Mouse (Mus musculus): ENCODE data around the gene Dpp10. TPM values are rescaled to one million over a fixed set of nuclear protein-coding genes. Genes with fewer than 3 reads are reported as not detected.

Dpp10 gene
- under 1 TPM; 0.13 to 0.30 TPM for total RNA-seq (2021)
- long read RNA-seq, experiment 1: 0 reads
- long read RNA-seq, experiment 2: 0 reads

- no peak for DNase-seq (ENCODE audit: low spot score in 2 of 2)
Measured at GRCm38 (mm10) chr1:124044925-124045640, at the start of gene Dpp10. Gene Dpp10, minus strand, starts transcription at chr1:124045559.

DNA sequence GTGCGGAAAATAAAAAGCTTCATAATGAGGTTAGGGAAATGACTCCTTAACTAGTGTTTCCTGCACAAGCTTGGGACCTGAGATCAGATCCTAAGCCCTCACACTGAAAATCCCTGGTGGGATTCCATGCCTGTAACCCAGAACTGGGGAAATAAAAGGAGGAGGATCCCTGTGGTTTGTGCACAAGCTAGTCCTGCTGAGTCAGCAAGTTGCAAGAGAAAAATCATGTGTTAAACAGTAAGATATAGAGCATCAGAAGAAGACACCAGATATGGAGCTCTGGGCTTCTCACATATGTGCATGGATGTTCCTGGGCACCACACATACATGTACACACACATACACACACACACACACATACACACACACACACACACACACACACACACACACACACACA, 3.2 kb upstream of the Dpp10 start:
- no peak for DNase-seq (ENCODE audit: low spot score in 2 of 2)

GRCm38 (mm10) chr1:124045761-124046300, 472 bp upstream of the Dpp10 start:
- peak in 1 of 2 experiments; percentile 19 for DNase-seq (ENCODE audit: low spot score in 2 of 2)

- no peak for DNase-seq (ENCODE audit: low spot score in 2 of 2)
Measured at GRCm38 (mm10) chr1:124044161-124044560, 1.2 kb downstream of the Dpp10 start.

DNA sequence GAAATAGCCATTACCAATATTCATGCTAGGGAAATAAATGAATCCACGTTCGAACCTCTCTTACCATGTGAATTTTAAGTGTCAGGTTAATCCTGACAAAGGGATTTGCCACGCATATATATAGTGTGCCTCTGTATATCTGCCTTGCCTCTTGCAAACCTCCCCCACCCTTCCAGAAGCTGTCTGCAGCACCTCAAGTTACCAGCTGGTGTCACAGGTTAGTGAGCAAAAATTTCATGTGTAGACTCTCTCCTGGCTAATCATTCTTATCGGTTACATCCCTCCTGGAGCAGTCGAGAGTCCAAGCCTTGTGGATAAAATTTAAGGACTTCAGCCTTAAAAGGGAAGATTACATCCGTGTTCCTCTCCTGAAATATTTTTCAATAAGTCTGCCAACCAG, 1.9 kb downstream of the Dpp10 start:
- DNase-seq (ENCODE audit: low spot score in 2 of 2): no peak

GRCm38 (mm10) chr1:124041559-124041958, 3.8 kb downstream of the Dpp10 start:
- no peak for DNase-seq (ENCODE audit: low spot score in 2 of 2)

DNA sequence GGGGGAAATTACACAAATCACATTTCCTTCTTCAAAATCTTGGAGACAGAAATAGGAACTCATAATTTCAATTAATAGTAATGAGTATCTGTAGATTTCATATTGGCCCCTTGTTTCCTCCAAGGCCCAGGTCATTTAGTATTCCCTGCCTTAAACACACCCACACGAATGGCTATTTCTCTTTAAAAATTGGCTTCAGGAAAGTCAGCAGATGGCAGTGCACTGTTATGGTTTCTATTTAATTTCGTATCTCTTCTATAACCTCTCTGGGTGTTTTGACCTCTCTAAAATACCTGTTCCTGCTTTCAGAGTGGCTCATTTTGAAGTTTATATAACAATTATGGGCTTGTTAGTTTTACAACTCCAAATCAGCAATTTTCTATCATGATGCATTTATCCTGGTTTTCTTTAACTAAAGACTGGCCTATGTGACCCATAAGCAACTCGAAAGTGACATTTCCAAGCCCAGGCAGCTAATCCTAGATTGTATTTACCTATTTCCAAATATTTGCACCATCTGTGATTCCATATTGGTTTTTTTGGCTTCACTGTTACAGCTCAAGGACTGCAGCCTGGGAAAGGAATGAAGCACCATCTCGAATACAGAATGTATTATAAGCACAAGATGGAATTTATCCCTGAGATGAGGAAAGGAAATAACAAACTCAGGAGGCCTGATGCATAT, 9.9 kb downstream of the Dpp10 start:
- no peak for DNase-seq (ENCODE audit: low spot score in 2 of 2)

DNA sequence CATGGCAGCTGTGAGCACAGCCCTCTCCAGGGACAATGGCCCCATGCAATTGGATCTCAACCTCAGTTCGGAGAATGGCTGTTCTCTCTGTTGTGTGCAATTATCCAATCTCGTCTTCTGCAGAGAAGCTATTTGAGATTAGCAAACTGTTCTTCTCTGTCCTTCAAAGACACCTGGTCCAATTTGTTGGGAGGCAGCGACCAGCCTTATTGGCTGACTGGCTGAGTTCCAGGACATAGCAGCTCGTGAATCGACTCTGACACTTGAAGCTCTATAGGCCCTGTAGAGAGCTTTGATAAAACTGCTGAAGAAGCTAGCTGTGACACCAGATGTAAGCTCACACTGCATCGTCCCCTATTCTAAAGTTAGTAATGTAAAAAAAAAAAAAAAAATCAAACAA, 12.7 kb downstream of the Dpp10 start:
- no peak for DNase-seq (ENCODE audit: low spot score in 2 of 2)

DNA sequence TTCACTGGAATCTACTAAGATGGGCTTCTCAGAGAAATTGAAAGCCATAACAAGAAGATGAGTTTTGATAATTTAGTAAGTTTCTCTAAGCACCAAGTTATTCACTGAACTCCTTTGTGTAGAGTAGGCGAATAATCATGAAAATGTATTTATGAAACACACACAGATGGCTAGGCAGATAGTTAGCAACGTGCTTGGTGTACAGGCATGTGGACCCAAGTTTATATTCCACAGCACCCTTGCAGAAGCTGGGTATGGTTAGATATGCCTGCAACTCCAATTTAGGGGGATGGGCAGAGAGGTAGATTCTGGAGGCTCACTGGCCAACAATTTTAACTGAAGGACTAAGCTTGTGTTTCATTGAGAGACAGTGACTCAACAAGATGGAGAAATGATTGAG, 13.4 kb downstream of the Dpp10 start:
- no peak for DNase-seq (ENCODE audit: low spot score in 2 of 2)

- no peak for DNase-seq (ENCODE audit: low spot score in 2 of 2)
Measured at GRCm38 (mm10) chr1:124002797-124003196, 42.6 kb downstream of the Dpp10 start.

DNA sequence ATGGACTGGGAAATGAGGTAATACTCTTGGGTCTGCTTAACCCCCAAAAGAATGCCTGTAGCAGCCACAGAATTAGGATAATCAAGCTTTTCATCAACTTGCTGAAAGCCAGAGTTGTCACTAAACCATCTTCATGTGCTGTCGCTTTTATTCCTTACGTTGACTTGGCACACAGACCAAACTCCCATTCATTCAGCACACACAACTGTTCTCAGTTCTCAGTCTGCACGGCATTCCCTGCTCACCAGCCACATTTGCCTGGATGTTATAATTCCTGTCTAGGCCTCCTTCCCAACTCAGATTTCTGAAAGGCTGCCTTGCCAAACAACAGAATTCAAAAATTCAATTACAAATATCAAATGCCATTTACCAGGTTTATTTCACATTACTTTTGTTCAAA, 49.6 kb downstream of the Dpp10 start:
- no peak for DNase-seq (ENCODE audit: low spot score in 2 of 2)

DNA sequence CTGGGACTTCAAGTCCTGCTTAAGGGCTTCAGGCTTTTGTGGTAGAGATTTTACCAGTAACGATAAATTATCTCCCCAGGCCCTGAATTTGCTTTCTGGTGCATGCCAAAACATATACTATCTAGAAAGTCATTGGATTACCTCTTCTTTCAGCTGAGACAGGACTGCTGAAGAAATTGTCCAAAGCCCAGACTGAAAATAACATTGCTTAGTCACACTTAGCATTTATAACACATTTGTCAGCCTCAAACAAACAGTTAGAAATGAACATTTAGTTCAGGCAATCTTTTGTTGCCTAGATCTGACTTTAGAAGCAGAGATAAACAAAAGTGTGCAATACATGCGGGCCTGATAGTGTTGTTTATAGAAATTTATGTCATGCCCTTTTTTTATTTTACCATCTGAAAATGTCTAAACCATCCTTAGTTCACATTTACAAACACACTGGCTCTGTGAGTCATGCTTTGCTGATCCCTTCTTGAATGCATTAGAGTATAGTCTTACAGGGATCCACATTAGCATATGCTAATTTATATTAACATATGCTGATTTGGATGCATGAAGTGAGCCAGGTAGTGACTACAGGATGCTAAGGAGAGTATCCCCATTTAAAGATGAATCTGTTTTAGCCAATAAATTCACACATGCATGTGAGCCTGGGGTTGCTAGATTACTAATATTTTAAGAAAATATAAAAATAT, 59.9 kb downstream of the Dpp10 start:
- DNase-seq (ENCODE audit: low spot score in 2 of 2): no peak

GRCm38 (mm10) chr1:123978597-123978996, 66.8 kb downstream of the Dpp10 start:
- no peak for DNase-seq (ENCODE audit: low spot score in 2 of 2)

- DNase-seq (ENCODE audit: low spot score in 2 of 2): peak; percentile 11 to 19
Measured at GRCm38 (mm10) chr1:123974621-123975020, 70.7 kb downstream of the Dpp10 start.

GRCm38 (mm10) chr1:123946149-123946548, 99.2 kb downstream of the Dpp10 start:
- no peak for DNase-seq (ENCODE audit: low spot score in 2 of 2)

DNA sequence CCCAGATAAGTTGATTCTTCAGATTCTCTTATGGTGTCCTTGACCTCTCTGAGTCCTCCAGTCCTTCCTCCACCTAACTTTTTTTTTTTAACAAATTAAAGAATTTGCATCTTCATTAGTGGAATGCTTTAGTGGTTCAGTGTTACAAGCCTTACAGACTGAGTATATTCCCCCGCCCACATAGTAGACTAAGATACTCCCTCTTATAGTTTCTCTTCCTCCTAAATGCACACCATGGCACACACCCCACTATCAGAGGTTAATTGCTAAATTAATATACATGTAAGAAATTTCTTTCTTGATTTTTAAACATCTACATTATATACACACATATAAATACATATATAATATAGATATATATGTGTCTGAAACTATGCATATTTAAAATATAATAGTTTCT, 104.5 kb downstream of the Dpp10 start:
- DNase-seq (ENCODE audit: low spot score in 2 of 2): no peak

- DNase-seq (ENCODE audit: low spot score in 2 of 2): no peak
Measured at GRCm38 (mm10) chr1:123933812-123934727, 111.3 kb downstream of the Dpp10 start.

GRCm38 (mm10) chr1:123928003-123928370, 117.4 kb downstream of the Dpp10 start:
- no peak for DNase-seq (ENCODE audit: low spot score in 2 of 2)

DNA sequence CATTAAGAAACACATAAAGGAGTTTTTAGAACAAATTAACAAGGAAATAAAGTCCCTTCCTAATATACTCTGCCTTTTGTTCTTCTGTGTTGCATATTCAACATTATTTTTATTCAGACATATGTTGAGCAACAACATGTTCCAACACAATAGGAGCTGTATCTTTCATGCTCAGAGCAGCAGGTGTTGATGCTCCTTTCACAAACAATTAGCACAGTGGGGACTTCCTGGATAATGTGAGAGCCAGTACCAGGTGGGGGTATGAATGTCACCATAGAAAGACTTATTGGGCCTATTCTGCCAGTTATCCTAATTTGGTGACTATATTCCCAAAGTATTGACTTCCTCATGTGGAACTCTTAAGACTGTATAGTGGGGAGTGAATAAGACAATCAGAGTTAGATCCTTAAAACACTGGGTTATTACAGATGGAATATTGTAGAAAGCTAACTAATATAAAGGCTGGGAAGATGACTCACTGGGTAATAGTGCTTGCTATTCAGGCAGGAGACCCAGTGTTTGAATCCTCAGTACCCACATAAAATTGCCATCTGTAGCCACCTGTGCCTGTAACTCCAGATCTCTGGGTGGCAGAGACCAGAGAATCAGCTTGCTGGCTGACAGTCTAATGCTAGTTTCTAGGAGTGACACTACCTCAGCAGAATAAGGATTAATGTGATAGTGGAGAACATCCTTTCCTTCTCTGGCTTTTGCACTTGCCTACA, 117.9 kb downstream of the Dpp10 start:
- DNase-seq (ENCODE audit: low spot score in 2 of 2): no peak

GRCm38 (mm10) chr1:123924905-123925304, 120.5 kb downstream of the Dpp10 start:
- DNase-seq (ENCODE audit: low spot score in 2 of 2): no peak

Data from adrenal gland, adult 18-20 months (tissue).